Mouse (Mus musculus) kidney, adult 11 months (tissue): ENCODE results near the gene Lcn10.
"Not testable (repeated sequence)": the region's sequence is repeated elsewhere in the genome, so short reads cannot be mapped to it uniquely, and the experiment has no call there.

Source experiments
- DNase-seq: peaks from one replicate; pipeline ENCODE4 v3.0.0; 2022

Gene Lcn10

GRCm38 (mm10) chr2:25708121-25708520 is 25.6 kb downstream of the Lcn10 start:
- DNase-seq: peak; percentile 17

- not testable (repeated sequence) for DNase-seq
Measured at GRCm38 (mm10) chr2:25709056-25709455, 26.5 kb downstream of the Lcn10 start.

GRCm38 (mm10) chr2:25709791-25710190 is 27.3 kb downstream of the Lcn10 start:
- not testable (repeated sequence) for DNase-seq

- not testable (repeated sequence) for DNase-seq
Measured at GRCm38 (mm10) chr2:25711641-25712040, 29.1 kb downstream of the Lcn10 start.

GRCm38 (mm10) chr2:25717222-25717621 is 34.7 kb downstream of the Lcn10 start:
- no peak for DNase-seq

GRCm38 (mm10) chr2:25733199-25733930 is 50.8 kb downstream of the Lcn10 start:
- no peak for DNase-seq
